ENCODE assay signal across 8 mouse cellular contexts in the genomic region with DNA sequence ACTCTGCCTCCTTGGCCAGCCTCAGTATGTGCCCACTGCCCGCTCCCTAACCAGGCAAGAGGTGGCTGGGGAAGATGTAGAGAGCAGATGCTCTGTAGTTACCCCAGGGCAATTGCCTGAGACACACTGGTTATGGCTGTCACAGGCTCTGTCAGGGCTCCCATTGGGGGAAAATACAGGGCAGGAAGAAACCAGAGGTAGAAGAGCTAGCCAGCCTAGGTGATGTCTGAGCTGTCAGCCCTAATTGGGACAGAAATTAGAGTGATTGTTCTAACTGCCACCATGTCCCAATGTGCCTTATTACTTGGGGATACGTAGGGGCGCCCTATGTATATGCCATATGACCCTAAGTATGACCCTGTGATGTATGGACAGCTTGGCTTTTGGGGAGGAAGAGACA. TPM values are rescaled to one million over a fixed set of nuclear protein-coding genes. Genes with fewer than 3 reads are reported as not detected.
DNase-seq lines count a peak whose midpoint lies in the region; ATAC-seq lines count a peak whose summit lies in the region.

No protein-coding gene starts in this region.

- no peak for ATAC-seq in lung, embryonic 16.5 days (ENCODE audit: low read depth)
- no peak for ATAC-seq in forebrain, embryonic 11.5 days (replicated peaks; ENCODE audit: low FRiP score)
- ATAC-seq in limb, embryonic 13.5 days (ENCODE audit: low FRiP score, low read depth) = no peak
- ATAC-seq in neural tube, embryonic 15.5 days (ENCODE audit: low FRiP score) = no peak

- H3K27me3 ChIP-seq in lung, embryonic 16.5 days (ENCODE audit: control insufficient read depth, insufficient read depth, low read depth, low read length) = no peaks in the 10 kb centered on the region
- H3K27me3 ChIP-seq in forebrain, embryonic 11.5 days (ENCODE audit: control insufficient read depth, insufficient read depth, low read length) = no peaks in the 10 kb centered on the region
- H3K27me3 ChIP-seq in limb, embryonic 13.5 days = no peaks in the 10 kb centered on the region
- H3K27me3 ChIP-seq in neural tube, embryonic 15.5 days (replicated peaks) = no peaks in the 10 kb centered on the region

- H3K4me2 ChIP-seq in lung, embryonic 16.5 days (ENCODE audit: low read depth, low read length) = peak overlapping the region; percentile 89; the same call in 1 of the 2 replicates
- H3K4me2 ChIP-seq in forebrain, embryonic 11.5 days (ENCODE audit: low read depth, low read length, severe bottlenecking) = peak overlapping the region; percentile 58; the same call in 1 of the 2 replicates
- H3K4me2 ChIP-seq in limb, embryonic 13.5 days (replicated peaks) = peak overlapping the region; percentile 87
- peak overlapping the region; percentile 91 for H3K4me2 ChIP-seq in neural tube, embryonic 15.5 days

- H3K9ac ChIP-seq in lung, embryonic 16.5 days (ENCODE audit: low read length) = no peak overlapping the region
- peak overlapping the region; percentile 89 for H3K9ac ChIP-seq in forebrain, embryonic 11.5 days (ENCODE audit: low read length)
- H3K9ac ChIP-seq in limb, embryonic 13.5 days = peak overlapping the region; percentile 43
- H3K9ac ChIP-seq in neural tube, embryonic 15.5 days (replicated peaks) = peak overlapping the region; percentile 95

- no peak for DNase-seq in lung, postnatal 10 days
- no peak for DNase-seq in forebrain, embryonic 11.5 days (ENCODE audit: low spot score)
- no peak for DNase-seq in urinary bladder, adult 2 months (ENCODE audit: low spot score)
- no peak for DNase-seq in Muller cell, postnatal 12 days (ENCODE audit: inconsistent ontology term)
- no peak for DNase-seq in ovary, adult 18-20 months (ENCODE audit: low spot score)

- no peaks in the 10 kb centered on the region for H3K9me3 ChIP-seq in lung, embryonic 16.5 days (ENCODE audit: control insufficient read depth, low read length)
- no peaks in the 10 kb centered on the region for H3K9me3 ChIP-seq in forebrain, embryonic 11.5 days (ENCODE audit: control insufficient read depth, low read length)
- H3K9me3 ChIP-seq in limb, embryonic 13.5 days = no peaks in the 10 kb centered on the region
- H3K9me3 ChIP-seq in neural tube, embryonic 15.5 days (replicated peaks) = no peaks in the 10 kb centered on the region

- H3K27ac ChIP-seq in lung, embryonic 16.5 days (ENCODE audit: low read length) = no peak overlapping the region
- no peak overlapping the region for H3K27ac ChIP-seq in forebrain, embryonic 11.5 days (ENCODE audit: low read depth, low read length)
- no peak overlapping the region for H3K27ac ChIP-seq in limb, embryonic 13.5 days
- H3K27ac ChIP-seq in neural tube, embryonic 15.5 days (replicated peaks) = no peak overlapping the region

- 89% methylated on average over 3 of the region's 3 CpGs for WGBS in lung, embryonic 16.5 days
- WGBS in forebrain, embryonic 11.5 days = 93% methylated on average over 3 of the region's 3 CpGs
- 88% methylated on average over 3 of the region's 3 CpGs for WGBS in limb, embryonic 13.5 days
- WGBS in neural tube, embryonic 15.5 days = 81% methylated on average over 3 of the region's 3 CpGs

- peaks cover 14% of the 10 kb centered on the region for H3K4me1 ChIP-seq in lung, embryonic 16.5 days (replicated peaks; ENCODE audit: control insufficient read depth, insufficient read depth, low read length)
- peaks cover 17% of the 10 kb centered on the region; the same call in 1 of the 2 replicates for H3K4me1 ChIP-seq in forebrain, embryonic 11.5 days (replicated peaks; ENCODE audit: control insufficient read depth, insufficient read depth, low read length)
- peaks cover 26% of the 10 kb centered on the region for H3K4me1 ChIP-seq in limb, embryonic 13.5 days
- peaks cover 40% of the 10 kb centered on the region for H3K4me1 ChIP-seq in neural tube, embryonic 15.5 days

- peaks cover 7% of the 10 kb centered on the region for H3K36me3 ChIP-seq in lung, embryonic 16.5 days (ENCODE audit: control insufficient read depth, insufficient read depth, low read length)
- H3K36me3 ChIP-seq in forebrain, embryonic 11.5 days (ENCODE audit: control insufficient read depth, insufficient read depth, low read length) = no peaks in the 10 kb centered on the region; the same call in 1 of the 2 replicates
- H3K36me3 ChIP-seq in limb, embryonic 13.5 days = peaks cover 32% of the 10 kb centered on the region
- peaks cover 31% of the 10 kb centered on the region for H3K36me3 ChIP-seq in neural tube, embryonic 15.5 days

- peak overlapping the region; percentile 86; the same call in 1 of the 2 replicates for H3K4me3 ChIP-seq in lung, embryonic 16.5 days (ENCODE audit: low read length)
- H3K4me3 ChIP-seq in forebrain, embryonic 11.5 days (ENCODE audit: low read depth, low read length) = 0 out of 2 replicates have a peak overlapping the region, but pooled peaks have one; percentile 78
- 0 out of 2 replicates have a peak overlapping the region, but pooled peaks have one; percentile 5 for H3K4me3 ChIP-seq in limb, embryonic 13.5 days
- peak overlapping the region; percentile 94 for H3K4me3 ChIP-seq in neural tube, embryonic 15.5 days (replicated peaks)

RNA-seq across cellular contexts. Expression of gene Arrb2, which starts 1.5 kb away (rescaled TPM):
- 14.1 and 15.0 TPM in 2 replicates for polyA plus RNA-seq in lung, embryonic 16.5 days (2015; fragmentation: Nextera tagmentation; extraction: Ambion mirVana)
- polyA plus RNA-seq in forebrain, embryonic 11.5 days (2014; fragmentation: Nextera tagmentation; extraction: Ambion mirVana) = 44.0 and 47.9 TPM in 2 replicates
- 22.8 and 24.1 TPM in 2 replicates for polyA plus RNA-seq in limb, embryonic 13.5 days (2015; fragmentation: Nextera tagmentation; extraction: Ambion mirVana)
- 53.6 and 59.7 TPM in 2 replicates for polyA plus RNA-seq in neural tube, embryonic 15.5 days (2015; fragmentation: Nextera tagmentation; extraction: Ambion mirVana)
- 18.5 and 22.0 TPM in 2 replicates for polyA plus RNA-seq in urinary bladder, adult 2 months (2012; rRNA removed)

RNA-seq across cellular contexts. Expression of gene Med11, which starts 17.8 kb away (rescaled TPM):
- polyA plus RNA-seq in lung, embryonic 16.5 days (2015; fragmentation: Nextera tagmentation; extraction: Ambion mirVana) = 39.8 and 43.7 TPM in 2 replicates
- polyA plus RNA-seq in forebrain, embryonic 11.5 days (2014; fragmentation: Nextera tagmentation; extraction: Ambion mirVana) = 40.9 and 46.0 TPM in 2 replicates
- 42.4 and 45.9 TPM in 2 replicates for polyA plus RNA-seq in limb, embryonic 13.5 days (2015; fragmentation: Nextera tagmentation; extraction: Ambion mirVana)
- 44.4 and 45.0 TPM in 2 replicates for polyA plus RNA-seq in neural tube, embryonic 15.5 days (2015; fragmentation: Nextera tagmentation; extraction: Ambion mirVana)
- 20.1 and 20.8 TPM in 2 replicates for polyA plus RNA-seq in urinary bladder, adult 2 months (2012; rRNA removed)

RNA-seq across cellular contexts. Expression of gene Pelp1, which starts 24.1 kb away (rescaled TPM):
- 36.3 and 37.3 TPM in 2 replicates for polyA plus RNA-seq in lung, embryonic 16.5 days (2015; fragmentation: Nextera tagmentation; extraction: Ambion mirVana)
- 51.0 and 52.2 TPM in 2 replicates for polyA plus RNA-seq in forebrain, embryonic 11.5 days (2014; fragmentation: Nextera tagmentation; extraction: Ambion mirVana)
- 40.0 and 41.8 TPM in 2 replicates for polyA plus RNA-seq in limb, embryonic 13.5 days (2015; fragmentation: Nextera tagmentation; extraction: Ambion mirVana)
- polyA plus RNA-seq in neural tube, embryonic 15.5 days (2015; fragmentation: Nextera tagmentation; extraction: Ambion mirVana) = 29.7 and 33.0 TPM in 2 replicates
- polyA plus RNA-seq in urinary bladder, adult 2 months (2012; rRNA removed) = 11.1 and 15.3 TPM in 2 replicates

RNA-seq across cellular contexts. Expression of gene Zmynd15, which starts 25.3 kb away (rescaled TPM):
- 0.48 and 1.0 TPM in 2 replicates for polyA plus RNA-seq in lung, embryonic 16.5 days (2015; fragmentation: Nextera tagmentation; extraction: Ambion mirVana)
- 0.21 and 0.27 TPM in 2 replicates for polyA plus RNA-seq in forebrain, embryonic 11.5 days (2014; fragmentation: Nextera tagmentation; extraction: Ambion mirVana)
- 0.62 and 0.75 TPM in 2 replicates for polyA plus RNA-seq in limb, embryonic 13.5 days (2015; fragmentation: Nextera tagmentation; extraction: Ambion mirVana)
- polyA plus RNA-seq in neural tube, embryonic 15.5 days (2015; fragmentation: Nextera tagmentation; extraction: Ambion mirVana) = 0.60 and 1.0 TPM in 2 replicates
- 3.9 and 4.4 TPM in 2 replicates for polyA plus RNA-seq in urinary bladder, adult 2 months (2012; rRNA removed)

RNA-seq across cellular contexts. Expression of gene Cxcl16, which starts 25.8 kb away (rescaled TPM):
- 7.5 and 8.3 TPM in 2 replicates for polyA plus RNA-seq in lung, embryonic 16.5 days (2015; fragmentation: Nextera tagmentation; extraction: Ambion mirVana)
- polyA plus RNA-seq in forebrain, embryonic 11.5 days (2014; fragmentation: Nextera tagmentation; extraction: Ambion mirVana) = 0.81 and 1.1 TPM in 2 replicates
- 2.7 and 3.9 TPM in 2 replicates for polyA plus RNA-seq in limb, embryonic 13.5 days (2015; fragmentation: Nextera tagmentation; extraction: Ambion mirVana)
- polyA plus RNA-seq in neural tube, embryonic 15.5 days (2015; fragmentation: Nextera tagmentation; extraction: Ambion mirVana) = 7.4 and 8.5 TPM in 2 replicates
- polyA plus RNA-seq in urinary bladder, adult 2 months (2012; rRNA removed) = 28.9 and 29.2 TPM in 2 replicates

Comparison
In these comparisons a context has a peak if more than half of its experiments do, and no peak if none do; other contexts are left out.
1. H3K4me3 ChIP-seq: peak in every context shown above with its lines; median percentile 94 in neural tube, embryonic 15.5 days; 86 in lung, embryonic 16.5 days; 78 in forebrain, embryonic 11.5 days; 5 in limb, embryonic 13.5 days.